Mouse (Mus musculus) adrenal gland, postnatal 10 days (tissue): ENCODE results near the gene Vwa7. TPM values are rescaled to one million over a fixed set of nuclear protein-coding genes. Genes with fewer than 3 reads are reported as not detected.

Source experiments
- DNase-seq: peaks from one replicate; pipeline ENCODE4 v3.0.0; 2021; ENCODE audit warnings: mixed read lengths
- total RNA-seq, 2 experiments: library from RNA; stranded (reverse); gene quantifications; 2 replicates each; pipeline ENCODE4 v1.2.3; 2021

Vwa7 gene
- total RNA-seq, 2 experiments from 2014 or later = 0.72 to 1.5 TPM

GRCm38 (mm10) chr17:35064951-35065947 lies 48.9 kb downstream of the Vwa7 start, which contains the start of gene Ly6g6c:
TSS of gene Ly6g6c (plus strand) at chr17:35065388.
- peak; percentile 52 for DNase-seq

- no peak for DNase-seq
Observed at GRCm38 (mm10) chr17:35066084-35066483, 49.7 kb downstream of the Vwa7 start, which contains the start of gene Mpig6b. TSS of gene Mpig6b (minus strand) at chr17:35066184.

- DNase-seq = no peak
Observed at GRCm38 (mm10) chr17:35068213-35068914, 52.0 kb downstream of the Vwa7 start.

- no peak for DNase-seq
Observed at GRCm38 (mm10) chr17:35070556-35071229, 54.3 kb downstream of the Vwa7 start.

GRCm38 (mm10) chr17:35071454-35071853 lies 55.1 kb downstream of the Vwa7 start:
- no peak for DNase-seq

GRCm38 (mm10) chr17:35074097-35074496 lies 57.7 kb downstream of the Vwa7 start:
- no peak for DNase-seq

Other genes with a start within 250 kb of the Vwa7 start
- 1,000 to 10,000 TPM; 2,477 to 2,588 TPM for gene Cyp21a1, start 212.0 kb upstream of the Vwa7 start, total RNA-seq
- gene Stk19, start 179.6 kb upstream of the Vwa7 start, total RNA-seq = 10 to 100 TPM; 31.8 to 33.0 TPM
- gene Dxo, start 179.6 kb upstream of the Vwa7 start, total RNA-seq = 10 to 100 TPM; 45.1 to 52.2 TPM
- gene Skiv2l, start 166.4 kb upstream of the Vwa7 start, total RNA-seq = 10 to 100 TPM; 49.2 to 60.8 TPM
- 10 to 100 TPM; 44.2 to 48.4 TPM for gene Nelfe, start 166.2 kb upstream of the Vwa7 start, total RNA-seq
- gene Cfb, start 154.1 kb upstream of the Vwa7 start, total RNA-seq = 100 to 1,000 TPM; 158 to 363 TPM
- gene Zbtb12, start 137.1 kb upstream of the Vwa7 start, total RNA-seq = 10 to 100 TPM; 13.5 to 17.8 TPM
- gene Gm20547, start 134.5 kb upstream of the Vwa7 start, total RNA-seq = under 1 TPM in 1 of 2 experiments, not detected in 1; 0.21 TPM
- 10 to 100 TPM; 41.1 TPM for gene C2, start 118.3 kb upstream of the Vwa7 start, total RNA-seq
- gene Ehmt2, start 118.1 kb upstream of the Vwa7 start, total RNA-seq = 100 to 1,000 TPM; 113 to 137 TPM
- gene Slc44a4, start 102.1 kb upstream of the Vwa7 start, total RNA-seq = 1 to 10 TPM in 1 of 2 experiments, under 1 TPM in 1; 1.00 to 1.2 TPM
- 10 to 100 TPM; 18.6 to 24.2 TPM for gene Neu1, start 85.3 kb upstream of the Vwa7 start, total RNA-seq
- gene Hspa1b, start 57.3 kb upstream of the Vwa7 start, total RNA-seq = 10 to 100 TPM; 16.4 to 32.9 TPM
- not detected for gene Gm20481, start 46.7 kb upstream of the Vwa7 start, total RNA-seq
- gene Hspa1a, start 44.4 kb upstream of the Vwa7 start, total RNA-seq = 10 to 100 TPM in 1 of 2 experiments, 1 to 10 TPM in 1; 7.3 to 13.6 TPM
- 1 to 10 TPM in 1 of 2 experiments, under 1 TPM in 1; 0.75 to 1.4 TPM for gene Hspa1l, start 43.9 kb upstream of the Vwa7 start, total RNA-seq
- 10 to 100 TPM; 39.0 to 42.8 TPM for gene Lsm2, start 34.7 kb upstream of the Vwa7 start, total RNA-seq
- gene Vars, start 15.6 kb upstream of the Vwa7 start, total RNA-seq = 10 to 100 TPM; 56.5 to 63.0 TPM
- 1 to 10 TPM; 1.1 to 1.6 TPM for gene Sapcd1, start 11.4 kb downstream of the Vwa7 start, total RNA-seq
- gene Msh5, start 30.2 kb downstream of the Vwa7 start, total RNA-seq = 1 to 10 TPM; 2.3 to 5.0 TPM
- 100 to 1,000 TPM in 1 of 2 experiments, 10 to 100 TPM in 1; 95.6 to 105 TPM for gene Clic1, start 33.4 kb downstream of the Vwa7 start, total RNA-seq
- gene Ddah2, start 42.5 kb downstream of the Vwa7 start, total RNA-seq = 10 to 100 TPM; 35.2 to 51.7 TPM
- not detected for gene Ly6g6c, start 48.8 kb downstream of the Vwa7 start, total RNA-seq
- gene Mpig6b, start 49.6 kb downstream of the Vwa7 start, total RNA-seq = under 1 TPM; 0.24 to 0.30 TPM
- gene Ly6g6e, start 60.3 kb downstream of the Vwa7 start, total RNA-seq = under 1 TPM in 1 of 2 experiments, not detected in 1; 0.27 TPM
- gene Ly6g6d, start 61.5 kb downstream of the Vwa7 start, total RNA-seq = 1 to 10 TPM; 1.1 to 2.2 TPM
- gene Ly6g6f, start 69.0 kb downstream of the Vwa7 start, total RNA-seq = under 1 TPM in 1 of 2 experiments, not detected in 1; 0.48 TPM
- gene Abhd16a, start 72.7 kb downstream of the Vwa7 start, total RNA-seq = 10 to 100 TPM; 77.2 to 91.4 TPM
- gene Ly6g5c, start 91.7 kb downstream of the Vwa7 start, total RNA-seq = not detected
- under 1 TPM; 0.30 to 0.91 TPM for gene Ly6g5b, start 98.8 kb downstream of the Vwa7 start, total RNA-seq
- gene Gpank1, start 104.9 kb downstream of the Vwa7 start, total RNA-seq = 10 to 100 TPM; 10.8 to 11.4 TPM
- gene Csnk2b, start 105.5 kb downstream of the Vwa7 start, total RNA-seq = 100 to 1,000 TPM; 198 to 200 TPM
- 10 to 100 TPM; 26.0 to 28.5 TPM for gene D17H6S53E, start 109.8 kb downstream of the Vwa7 start, total RNA-seq
- gene Apom, start 115.5 kb downstream of the Vwa7 start, total RNA-seq = 100 to 1,000 TPM in 1 of 2 experiments, 10 to 100 TPM in 1; 44.8 to 115 TPM
- 100 to 1,000 TPM; 300 to 349 TPM for gene Bag6, start 118.6 kb downstream of the Vwa7 start, total RNA-seq
- 100 to 1,000 TPM; 182 to 212 TPM for gene Prrc2a, start 148.3 kb downstream of the Vwa7 start, total RNA-seq
- 1 to 10 TPM; 6.6 to 6.8 TPM for gene Aif1, start 159.5 kb downstream of the Vwa7 start, total RNA-seq
- 10 to 100 TPM in 1 of 2 experiments, 1 to 10 TPM in 1; 10.0 to 10.5 TPM for gene Lst1, start 171.9 kb downstream of the Vwa7 start, total RNA-seq
- gene Ltb, start 177.9 kb downstream of the Vwa7 start, total RNA-seq = 10 to 100 TPM; 11.5 to 12.6 TPM
- 1 to 10 TPM; 1.3 to 1.4 TPM for gene Tnf, start 185.4 kb downstream of the Vwa7 start, total RNA-seq
- under 1 TPM; 0.81 to 0.97 TPM for gene Lta, start 188.8 kb downstream of the Vwa7 start, total RNA-seq
- 1 to 10 TPM in 1 of 2 experiments, not detected in 1; 1.3 TPM for gene Gm16181, start 204.3 kb downstream of the Vwa7 start, total RNA-seq
- 1 to 10 TPM; 5.6 to 9.4 TPM for gene Atp6v1g2, start 217.1 kb downstream of the Vwa7 start, total RNA-seq
- gene Nfkbil1, start 219.2 kb downstream of the Vwa7 start, total RNA-seq = 10 to 100 TPM; 17.3 to 17.5 TPM
- gene Ddx39b, start 225.2 kb downstream of the Vwa7 start, total RNA-seq = 100 to 1,000 TPM; 189 to 235 TPM
- gene H2-D1, start 246.2 kb downstream of the Vwa7 start, total RNA-seq = 100 to 1,000 TPM; 105 to 116 TPM